Mouse (Mus musculus) liver, adult 2 months (tissue): ENCODE measurements around the gene Vmn2r35. TPM values are rescaled to one million over a fixed set of nuclear protein-coding genes. Genes with fewer than 3 reads are reported as not detected.
"Not testable (repeated sequence)": the region's sequence is repeated elsewhere in the genome, so short reads cannot be mapped to it uniquely, and the experiment has no call there.

Experiments
- DNase-seq: peaks from one replicate; pipeline ENCODE4 v3.0.0-alpha.2; 2011; ENCODE audit warnings: low read depth, low spot score; ENCODE audit errors: extremely low read depth
- H3K27ac ChIP-seq: fragments of 200-500 bp; replicated peaks from 2 replicates; pipeline ENCODE4 v1.5.1; 2012; ENCODE audit warnings: low read depth, mild to moderate bottlenecking, control low read depth, inconsistent platforms, low read length; ENCODE audit not compliant: insufficient read depth
- H3K27me3 ChIP-seq: fragments of 200-500 bp; 2 replicates; pipeline ENCODE4 v1.6.1; 2012; ENCODE audit warnings: mild to moderate bottlenecking, moderate library complexity, low read length, inconsistent platforms; ENCODE audit not compliant: control insufficient read depth, insufficient read depth
- H3K36me3 ChIP-seq: fragments of 200-500 bp; 2 replicates; pipeline ENCODE4 v1.6.1; 2012; ENCODE audit warnings: low read length, inconsistent platforms; ENCODE audit not compliant: control insufficient read depth, insufficient read depth
- H3K4me1 ChIP-seq: fragments of 200-500 bp; 2 replicates; pipeline ENCODE4 v1.6.1; 2011; ENCODE audit warnings: low read length; ENCODE audit not compliant: control insufficient read depth, insufficient read depth
- H3K4me3 ChIP-seq: fragments of 200-500 bp; 2 replicates; pipeline ENCODE4 v1.5.1; 2011; ENCODE audit warnings: low read depth, mild to moderate bottlenecking, control low read depth, low read length, moderate library complexity; ENCODE audit not compliant: insufficient read depth
- H3K79me2 ChIP-seq: fragments of 200-500 bp; 2 replicates; pipeline ENCODE4 v1.6.1; 2012; ENCODE audit warnings: inconsistent platforms, mild to moderate bottlenecking, low read length, moderate library complexity; ENCODE audit not compliant: control insufficient read depth, insufficient read depth
- H3K9ac ChIP-seq: fragments of 200-500 bp; 2 replicates; pipeline ENCODE4 v1.6.1; 2012; ENCODE audit warnings: low read depth, mild to moderate bottlenecking, control low read depth, inconsistent platforms, low read length
- WGBS: fragments of 180-500 bp; shearing (Covaris S2); methylation state at CpG from one replicate; pipeline ENCODE4 v1.1.7; 2018; 5-methylcytosine and 5-hydroxymethylcytosine counted together
- polyA plus RNA-seq: library from polyadenylated mRNA; depleted of rRNA; stranded (reverse); fragments of >200 nt; gene quantifications from 2 replicates; pipeline ENCODE4 v1.2.3, GENCODE M21; 2012; rRNA removed
- total RNA-seq: library from RNA; depleted of rRNA; stranded (reverse); fragments of >200 nt; gene quantifications from 2 replicates; pipeline ENCODE4 v1.2.3, GENCODE M21; 2014; rRNA removed

The Vmn2r35 gene
- not detected in 2 replicates for total RNA-seq
- not detected in 2 replicates for polyA plus RNA-seq

DNA sequence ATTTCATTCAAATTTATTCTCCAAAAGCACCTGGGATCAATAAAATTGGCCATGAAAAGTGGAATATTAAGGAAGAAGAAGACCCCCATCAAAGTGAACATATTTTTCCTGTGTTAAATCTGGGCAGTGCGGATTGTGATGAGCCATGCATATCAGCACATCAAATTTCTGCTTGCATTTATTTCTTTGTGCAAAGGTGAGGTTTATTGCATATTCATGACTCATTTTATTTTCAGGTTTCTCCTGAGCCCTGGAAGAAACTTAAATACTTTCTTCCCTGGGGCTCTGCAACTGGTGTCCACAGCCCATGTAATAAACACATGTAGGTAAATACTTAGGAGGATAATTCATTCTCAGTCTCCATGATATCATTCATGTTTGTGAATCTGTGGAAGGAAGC lies at the start of gene Vmn2r35:
Vmn2r35 (minus strand) TSS at position 101 of the 400 bp plus-strand sequence.
- not testable (repeated sequence) for DNase-seq, H3K9ac ChIP-seq, H3K36me3 ChIP-seq, H3K27me3 ChIP-seq, H3K4me1 ChIP-seq, H3K4me3 ChIP-seq, H3K79me2 ChIP-seq, H3K27ac ChIP-seq
- WGBS = no CpG with 5 or more reads among the region's 1 CpGs

DNA sequence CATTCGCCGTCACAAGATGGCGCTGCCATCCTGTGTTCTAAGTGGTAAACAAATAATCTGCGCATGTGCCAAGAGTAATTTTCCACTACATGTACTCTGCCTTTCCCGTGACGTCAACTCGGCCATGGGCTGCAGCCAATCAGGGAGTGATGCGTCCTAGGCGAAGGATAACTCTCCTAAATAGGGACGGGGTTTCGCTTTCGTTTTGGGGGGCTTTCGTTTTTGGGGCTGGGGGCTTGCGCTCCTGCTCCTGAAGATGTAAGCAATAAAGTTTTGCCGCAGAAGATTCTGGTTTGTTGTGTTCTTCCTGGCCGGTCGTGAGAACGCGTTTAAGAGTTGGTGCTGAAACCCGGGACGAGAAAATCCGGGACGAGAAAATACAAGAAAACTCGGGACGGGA lies 25.5 kb downstream of the Vmn2r35 start:
- not testable (repeated sequence) for H3K4me1 ChIP-seq, H3K79me2 ChIP-seq, H3K27ac ChIP-seq, H3K36me3 ChIP-seq, DNase-seq, H3K9ac ChIP-seq, H3K27me3 ChIP-seq, H3K4me3 ChIP-seq
- 86% methylated on average over 10 of the region's 25 CpGs for WGBS

Other genes with a start within 250 kb of the Vmn2r35 start
- gene Vmn2r34, start 130.4 kb downstream of the Vmn2r35 start, total RNA-seq = not detected in 2 replicates
- not detected in 2 replicates for gene Vmn2r34, start 130.4 kb downstream of the Vmn2r35 start, polyA plus RNA-seq
- gene Vmn2r36, start 82.6 kb upstream of the Vmn2r35 start, total RNA-seq = not detected in 2 replicates
- gene Vmn2r36, start 82.6 kb upstream of the Vmn2r35 start, polyA plus RNA-seq = not detected in 2 replicates